22 mouse cellular contexts compared by ENCODE assay signal in the genomic region with DNA sequence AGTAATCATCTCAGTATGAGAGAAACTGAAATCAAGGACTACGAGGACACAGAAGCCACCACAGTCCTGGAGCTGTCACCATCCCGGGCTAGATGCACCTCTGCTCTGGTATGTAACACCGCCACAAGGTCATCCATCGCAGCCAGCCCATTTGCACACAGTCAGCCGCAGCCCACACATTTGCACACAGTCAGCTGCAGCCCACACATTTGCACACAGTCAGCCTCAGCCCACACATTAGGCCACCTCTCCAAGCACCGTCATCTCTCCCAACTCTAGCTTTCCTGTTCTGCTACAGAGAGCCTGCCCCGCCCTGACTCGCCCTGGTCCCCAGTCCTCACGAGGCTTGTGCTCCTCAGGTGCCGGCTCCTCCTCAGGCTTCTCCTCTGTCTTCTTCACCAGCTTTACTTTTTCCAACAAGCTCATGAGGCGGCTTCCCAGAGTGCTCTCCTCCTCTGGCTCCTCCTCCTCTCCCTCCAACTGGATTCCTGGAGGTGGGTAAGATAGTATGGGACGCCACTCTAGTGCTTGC.
"Had no signal": no experiment of that assay in that cellular context is flagged by ENCODE, and none has a peak within 500 bp of the region (broad histone marks: within the 10 kb centered on the region; RNA-seq: fewer than 3 reads in every experiment).

No protein-coding gene starts in this region.

- ATAC-seq: liver, embryonic 12.5 days; midbrain, embryonic 15.5 days had no signal

- H3K4me3 ChIP-seq: limb, embryonic 10.5 days; limb, embryonic 13.5 days; liver, embryonic 12.5 days; liver, embryonic 15.5 days; lung, embryonic 15.5 days; midbrain, embryonic 12.5 days; midbrain, embryonic 15.5 days; neural tube, embryonic 12.5 days; neural tube, embryonic 15.5 days; stomach, embryonic 15.5 days had no signal

- H3K4me1 ChIP-seq: limb, embryonic 10.5 days; limb, embryonic 13.5 days; liver, embryonic 15.5 days; lung, embryonic 15.5 days; midbrain, embryonic 15.5 days; neural tube, embryonic 12.5 days; neural tube, embryonic 15.5 days; stomach, embryonic 15.5 days had no signal

- H3K27me3 ChIP-seq: limb, embryonic 13.5 days; liver, embryonic 15.5 days; lung, embryonic 15.5 days; midbrain, embryonic 15.5 days; stomach, embryonic 15.5 days had no signal

- H3K27ac ChIP-seq: kidney, postnatal 0 days; limb, embryonic 10.5 days; limb, embryonic 13.5 days; liver, embryonic 12.5 days; liver, embryonic 15.5 days; lung, embryonic 15.5 days; macrophage; midbrain, embryonic 12.5 days; midbrain, embryonic 15.5 days; neural tube, embryonic 12.5 days; neural tube, embryonic 15.5 days; stomach, embryonic 15.5 days had no signal

- H3K9ac ChIP-seq: limb, embryonic 13.5 days; liver, embryonic 12.5 days; liver, embryonic 15.5 days; lung, embryonic 15.5 days; midbrain, embryonic 12.5 days; midbrain, embryonic 15.5 days; neural tube, embryonic 12.5 days; neural tube, embryonic 15.5 days; stomach, embryonic 15.5 days had no signal

- DNase-seq: kidney, adult 18-20 months; kidney, adult 9 months; kidney, postnatal 25 days; liver; lung, adult 18-20 months; lung, postnatal 14 days; retina, postnatal 1 day; right cerebral cortex, postnatal 25 days; spleen, adult 18-20 months; thymus, postnatal 25 days had no signal

- H3K36me3 ChIP-seq: liver, embryonic 12.5 days; liver, embryonic 15.5 days; lung, embryonic 15.5 days; midbrain, embryonic 12.5 days; midbrain, embryonic 15.5 days; neural tube, embryonic 12.5 days; neural tube, embryonic 15.5 days; stomach, embryonic 15.5 days had no signal

- H3K9me3 ChIP-seq: limb, embryonic 10.5 days; limb, embryonic 13.5 days; liver, embryonic 12.5 days; liver, embryonic 15.5 days; lung, embryonic 15.5 days; midbrain, embryonic 12.5 days; midbrain, embryonic 15.5 days; neural tube, embryonic 12.5 days; neural tube, embryonic 15.5 days; stomach, embryonic 15.5 days had no signal

- H3K4me2 ChIP-seq: limb, embryonic 13.5 days; liver, embryonic 12.5 days; liver, embryonic 15.5 days; lung, embryonic 15.5 days; midbrain, embryonic 12.5 days; midbrain, embryonic 15.5 days; neural tube, embryonic 12.5 days; neural tube, embryonic 15.5 days; stomach, embryonic 15.5 days had no signal
